Mouse (Mus musculus) thymus, postnatal 36 days (tissue): ENCODE data around the gene Fbxw7.
A peak's percentile ranks its signal among the peaks of the same experiment; 100 is the strongest.

Source experiments
- DNase-seq, 2 experiments: peaks; one replicate each; pipeline ENCODE4 v3.0.0; 2022; ENCODE audit warnings: mixed read lengths in 2 of 2

The Fbxw7 gene

GRCm38 (mm10) chr3:84814762-84815381, at the start of gene Fbxw7:
Gene Fbxw7 (plus strand): TSS chr3:84815268.
- DNase-seq = peak in 1 of 2 experiments; percentile 74

GRCm38 (mm10) chr3:84768940-84769339, 46.1 kb upstream of the Fbxw7 start:
- DNase-seq = no peak

DNA sequence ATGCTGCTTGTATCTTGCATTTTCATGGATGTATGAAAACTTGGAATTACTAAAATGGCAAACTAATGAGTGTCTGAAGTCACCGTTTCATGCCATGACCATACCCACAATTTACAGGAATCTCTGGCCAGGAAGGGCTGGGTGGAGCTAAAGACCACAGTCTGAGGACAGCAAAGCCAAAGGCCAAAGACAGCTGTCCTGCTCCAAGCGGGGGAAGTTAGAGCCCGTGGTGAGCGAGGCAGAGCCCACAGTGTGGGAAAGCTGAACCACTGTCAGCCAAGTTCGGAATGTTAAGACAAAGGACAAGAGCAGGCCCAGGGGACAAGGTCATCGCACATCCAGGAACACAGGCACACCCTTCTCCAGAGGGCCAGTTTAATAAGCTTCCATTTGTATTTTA, 45.7 kb upstream of the Fbxw7 start:
- no peak for DNase-seq

- DNase-seq = no peak
Observed at GRCm38 (mm10) chr3:84770518-84770917, 44.5 kb upstream of the Fbxw7 start.

- no peak for DNase-seq
Observed at GRCm38 (mm10) chr3:84771980-84772379, 43.1 kb upstream of the Fbxw7 start.

GRCm38 (mm10) chr3:84774246-84775066, 40.6 kb upstream of the Fbxw7 start:
- no peak for DNase-seq

DNA sequence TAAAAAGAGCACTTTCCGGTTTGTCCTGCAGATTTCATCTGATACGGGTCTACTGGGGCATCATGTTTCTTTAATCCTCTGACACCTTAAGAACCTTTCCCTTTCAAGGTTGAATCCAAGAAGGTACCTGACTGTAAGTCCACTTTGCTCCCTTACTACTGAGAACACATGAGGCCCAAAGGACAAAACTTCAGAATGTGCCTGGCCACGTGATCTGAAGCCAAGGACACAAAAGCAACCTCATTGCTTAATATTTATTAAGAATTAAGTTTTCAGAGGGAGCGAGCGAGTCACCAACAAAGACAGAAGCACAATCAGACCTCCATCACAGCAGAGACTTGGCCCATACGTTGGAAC, 40.0 kb upstream of the Fbxw7 start:
- no peak for DNase-seq

DNA sequence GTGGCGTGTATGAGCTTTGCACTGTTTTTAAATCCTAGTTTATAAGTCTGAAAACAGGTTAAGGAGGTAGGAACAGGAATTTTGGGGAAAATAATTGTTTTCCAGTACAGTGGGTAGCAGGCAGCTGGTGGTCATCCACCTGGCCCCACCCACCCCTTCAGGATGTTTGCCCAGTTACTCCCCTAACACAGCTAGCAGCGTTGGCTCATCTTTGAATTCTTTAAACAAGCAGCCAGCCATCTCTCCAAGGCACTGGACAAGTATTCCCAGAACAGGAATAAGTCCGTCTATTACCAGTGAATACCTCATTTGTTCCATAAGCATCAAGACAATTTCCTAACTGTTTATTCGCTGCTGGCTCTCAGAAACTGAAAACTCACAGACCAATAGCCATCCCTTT, 39.5 kb upstream of the Fbxw7 start:
- no peak for DNase-seq

DNA sequence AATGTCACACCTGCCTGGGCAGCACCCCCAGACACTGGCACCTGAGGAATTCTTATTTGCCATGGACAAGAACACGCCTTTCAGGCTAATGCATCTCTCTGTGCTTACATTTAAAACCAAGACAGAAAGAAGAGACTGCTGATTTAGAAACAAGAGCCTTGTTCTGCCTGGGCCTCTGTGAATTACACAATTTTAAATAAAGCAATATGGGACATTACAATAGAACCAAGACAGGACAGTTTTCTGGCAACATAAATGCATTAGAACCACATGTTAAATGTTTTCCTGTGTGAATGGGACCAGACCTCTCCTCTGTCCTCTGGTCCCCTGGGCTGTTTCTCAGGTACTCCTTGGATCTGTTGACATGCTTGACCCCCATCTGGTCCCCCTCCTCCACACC, 39.0 kb upstream of the Fbxw7 start:
- DNase-seq = no peak

GRCm38 (mm10) chr3:84787914-84788313, 27.2 kb upstream of the Fbxw7 start:
- no peak for DNase-seq

DNA sequence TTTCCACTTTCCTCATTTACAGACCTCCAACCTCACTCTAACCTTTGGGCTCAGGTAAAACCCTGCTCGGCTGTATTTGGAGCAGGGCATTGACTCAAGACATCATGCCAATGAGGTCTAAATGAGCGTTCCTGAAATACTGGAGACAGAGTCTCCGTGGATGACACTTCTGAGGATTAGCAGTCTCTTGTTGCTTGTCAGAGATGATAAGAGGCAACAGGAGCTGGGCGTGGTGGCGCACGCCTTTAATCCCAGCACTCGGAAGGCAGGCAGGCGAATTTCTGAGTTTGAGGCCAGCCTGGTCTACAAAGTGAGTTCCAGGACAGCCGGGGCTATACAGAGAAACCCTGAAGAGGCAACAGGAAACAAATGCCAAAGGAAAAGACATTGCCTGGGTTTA, 11.0 kb upstream of the Fbxw7 start:
- no peak for DNase-seq

DNA sequence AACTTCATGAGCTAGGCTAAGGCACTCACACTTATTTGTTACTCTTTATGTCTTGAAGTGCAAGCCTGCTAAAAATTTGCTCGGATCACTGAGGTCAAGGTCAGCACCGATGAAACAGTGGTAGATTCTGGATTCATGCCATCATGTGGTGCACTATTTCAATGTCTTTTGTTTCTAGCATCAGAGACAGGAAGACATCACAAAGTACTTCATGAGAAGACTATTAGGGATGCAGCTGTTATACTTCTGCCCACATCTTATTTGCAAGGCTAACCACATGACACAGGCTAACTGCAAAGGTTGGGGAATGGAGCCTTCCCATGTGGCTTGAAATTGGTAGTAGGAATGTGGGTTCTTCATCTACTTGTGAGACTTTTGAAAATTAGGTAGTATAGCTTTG, 8.9 kb upstream of the Fbxw7 start:
- no peak for DNase-seq

DNA sequence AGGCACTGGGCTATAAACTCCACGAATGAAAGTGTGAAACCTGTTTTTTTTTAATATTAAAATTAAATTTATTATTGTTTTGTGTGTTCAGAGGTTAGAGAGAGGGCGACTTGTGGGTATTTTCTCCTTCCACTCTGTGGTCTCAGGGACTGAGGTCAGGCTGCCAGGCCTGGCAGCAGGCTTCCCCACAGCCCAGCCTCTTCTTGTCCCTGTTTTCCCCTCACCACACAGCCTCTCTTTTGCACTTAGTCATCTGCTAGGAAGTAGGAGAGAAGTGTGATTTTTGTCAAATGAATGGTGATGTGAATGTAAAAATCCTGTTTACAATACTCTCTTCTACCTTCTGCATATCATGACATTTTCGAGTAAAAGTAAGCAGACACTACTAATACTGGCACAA, 7.2 kb upstream of the Fbxw7 start:
- no peak for DNase-seq

- DNase-seq = no peak
Observed at GRCm38 (mm10) chr3:84808906-84809305, 6.2 kb upstream of the Fbxw7 start.

- no peak for DNase-seq
Observed at GRCm38 (mm10) chr3:84810803-84811202, 4.3 kb upstream of the Fbxw7 start.

DNA sequence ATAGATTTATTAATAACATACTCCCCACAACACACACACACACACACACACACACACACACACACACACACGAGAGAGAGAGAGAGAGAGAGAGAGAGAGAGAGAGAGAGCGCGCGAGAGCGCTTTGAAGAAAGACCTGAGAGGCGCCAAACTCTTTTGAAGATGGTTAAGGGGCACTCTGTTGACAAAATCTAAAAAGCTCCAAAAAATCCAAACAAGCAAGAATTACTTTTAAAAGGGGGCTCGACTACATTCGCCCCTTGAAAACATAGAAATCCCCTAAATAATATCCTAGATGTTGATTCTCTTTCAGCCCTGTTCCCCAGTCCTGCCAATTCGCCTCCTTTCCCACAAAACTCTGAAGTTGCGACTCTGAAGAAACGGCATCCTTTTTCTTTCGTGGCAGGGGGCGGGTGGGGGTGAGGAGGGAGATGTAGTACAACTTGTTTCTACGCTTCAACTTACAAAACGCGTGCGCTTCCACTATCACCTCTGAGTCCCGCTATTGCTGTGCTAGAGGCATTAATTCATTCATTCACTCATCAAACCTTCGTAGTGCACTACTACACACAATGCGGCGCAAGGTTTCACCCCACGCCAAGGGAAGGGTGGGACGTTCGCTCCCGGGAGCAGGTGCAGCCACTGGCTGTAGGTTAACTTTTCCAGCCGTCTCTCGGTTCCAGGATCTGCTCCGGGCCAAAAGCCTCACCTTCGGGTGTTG, 1.5 kb upstream of the Fbxw7 start:
- DNase-seq = no peak

- peak; percentile 100 for DNase-seq
Observed at GRCm38 (mm10) chr3:84814157-84814761, 809 bp upstream of the Fbxw7 start.

- DNase-seq = peak; percentile 71 to 83
Observed at GRCm38 (mm10) chr3:84815461-84815860, 393 bp downstream of the Fbxw7 start.

GRCm38 (mm10) chr3:84816951-84817350, 1.9 kb downstream of the Fbxw7 start:
- no peak for DNase-seq

DNA sequence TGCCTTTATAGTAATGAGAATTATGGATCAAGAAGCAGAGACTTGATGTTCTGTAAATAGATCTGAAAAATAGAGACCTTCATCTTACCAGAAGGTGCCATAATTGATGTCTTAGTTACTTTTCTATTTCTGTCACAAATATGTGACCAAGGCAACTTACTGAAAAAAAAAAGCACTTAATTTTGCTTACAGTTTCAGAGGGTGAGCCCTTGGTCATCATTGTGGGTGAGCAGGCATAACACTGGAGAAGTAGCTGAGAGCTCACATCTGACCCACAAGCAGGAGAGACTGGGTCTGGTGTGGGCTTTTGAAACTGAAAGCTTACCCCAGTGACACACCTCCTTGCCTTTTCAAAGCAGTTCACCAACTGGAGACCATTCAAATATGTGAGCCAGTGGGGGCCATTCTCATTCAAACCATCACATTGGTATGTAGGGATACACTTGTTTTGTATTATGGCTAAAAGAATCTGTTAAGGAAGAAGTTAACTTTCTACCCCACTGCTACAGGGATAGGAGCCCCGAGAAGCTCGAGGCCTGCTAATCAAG, 5.7 kb downstream of the Fbxw7 start:
- no peak for DNase-seq

DNA sequence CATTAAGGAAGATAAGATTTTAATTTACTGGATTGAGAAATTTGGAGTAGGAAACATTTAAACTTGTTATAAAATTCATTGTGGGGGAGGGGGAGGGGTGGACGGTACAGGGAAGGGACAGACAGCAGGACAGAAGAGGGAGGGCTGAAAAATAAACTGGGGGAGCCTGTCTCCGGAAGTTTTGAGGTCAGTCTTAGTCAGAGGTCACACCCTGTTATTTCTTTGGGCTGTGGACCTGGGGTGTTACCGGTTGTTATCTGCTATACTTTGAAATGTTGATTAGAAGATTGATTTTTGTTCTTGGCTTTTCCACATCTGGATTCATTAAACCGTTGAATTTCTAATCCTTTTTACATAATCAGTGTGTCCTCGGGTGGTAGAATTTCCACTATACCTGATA, 10.9 kb downstream of the Fbxw7 start:
- DNase-seq = no peak

DNA sequence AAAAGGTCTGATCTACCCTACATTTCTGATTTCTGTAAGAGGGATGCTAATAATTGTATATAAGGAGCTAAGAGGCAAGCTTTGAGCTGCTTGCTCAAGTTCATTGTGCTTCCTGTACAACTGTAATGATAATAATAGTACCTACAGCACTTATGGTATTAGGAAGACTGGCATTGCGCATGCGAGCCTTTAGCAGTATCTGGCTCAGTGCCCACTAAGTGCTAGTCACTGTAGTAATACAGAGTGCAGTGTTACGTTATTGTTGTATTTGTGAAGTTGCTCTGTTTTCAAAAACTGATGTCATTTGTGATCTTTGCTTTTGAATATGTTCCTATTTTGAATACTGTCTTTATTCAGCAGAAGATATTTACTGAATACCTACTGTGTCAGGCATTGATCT, 11.3 kb downstream of the Fbxw7 start:
- DNase-seq = no peak

DNA sequence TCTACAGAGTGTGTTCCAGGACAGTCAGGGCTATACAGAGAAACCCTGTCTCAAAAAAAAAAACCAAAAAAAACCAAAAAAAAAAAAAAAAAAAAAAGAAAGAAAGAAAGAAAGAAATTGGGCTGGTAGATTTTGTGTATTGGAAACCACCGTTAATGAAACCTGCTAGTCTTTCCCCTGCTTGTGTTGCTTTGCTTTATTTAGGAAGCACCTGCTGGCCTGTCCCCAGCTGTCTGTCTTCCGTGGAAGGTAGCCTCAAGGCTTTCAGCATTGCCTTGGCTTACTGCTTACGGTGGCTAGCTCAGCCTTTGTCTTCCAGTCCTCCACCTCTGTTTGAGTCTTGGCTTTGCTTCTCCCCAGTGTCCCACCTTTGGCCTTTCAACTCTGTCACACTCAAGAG, 11.9 kb downstream of the Fbxw7 start:
- no peak for DNase-seq
